Mouse (Mus musculus) heart, adult 2 months (tissue): ENCODE measurements around the gene H2al1j.
"Not testable (repeated sequence)": the region's sequence is repeated elsewhere in the genome, so short reads cannot be mapped to it uniquely, and the experiment has no call there.

Experiments used
- CTCF ChIP-seq: fragments of 200-600 bp; IDR thresholded peaks from 2 replicates; pipeline ENCODE4 v1.8.1; 2022; ENCODE audit warnings: antibody characterized with exemption, mild to moderate bottlenecking, moderate library complexity
- EP300 ChIP-seq: fragments of 200-500 bp; IDR thresholded peaks from 2 replicates; pipeline ENCODE4 v1.6.1; 2011; ENCODE audit warnings: low read depth, low read length, control low read depth; ENCODE audit not compliant: insufficient read depth

DNA sequence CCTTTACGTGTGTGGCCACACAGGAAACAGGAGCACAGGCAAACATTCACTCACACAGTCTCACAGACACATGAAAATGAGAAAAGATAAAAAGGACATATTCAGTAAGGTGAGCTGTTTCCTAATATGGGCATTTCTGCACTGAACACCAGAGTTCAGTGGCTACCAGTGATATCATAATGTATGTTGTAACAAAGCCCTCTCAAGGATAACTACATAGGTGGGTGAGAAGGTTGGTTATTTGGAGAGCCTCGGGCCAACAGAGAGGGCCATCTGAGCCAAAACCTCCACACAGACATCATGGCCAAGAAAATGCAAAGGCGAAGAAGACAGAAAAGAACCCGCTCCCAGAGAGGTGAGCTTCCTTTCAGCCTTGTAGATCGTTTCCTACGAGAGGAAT, 19.1 kb upstream of the H2al1j start, which contains the start of gene H2al1d:
- not testable (repeated sequence) for TF ChIP-seq CTCF, EP300
